Mouse (Mus musculus) erythroblast, embryonic 14.5 days (primary cell): ENCODE measurements around the gene Mtrr. TPM values are rescaled to one million over a fixed set of nuclear protein-coding genes. Genes with fewer than 3 reads are reported as not detected.
A peak's percentile ranks its signal among the peaks of the same experiment; 100 is the strongest.

Experiments used
- H3K27me3 ChIP-seq: 2 replicates; pipeline ENCODE4 v1.6.1; 2012; ENCODE audit warnings: inconsistent platforms; ENCODE audit not compliant: control insufficient read depth
- H3K36me3 ChIP-seq: 2 replicates; pipeline ENCODE4 v1.6.1; 2012; ENCODE audit warnings: mild to moderate bottlenecking, inconsistent platforms; ENCODE audit not compliant: control insufficient read depth
- H3K4me1 ChIP-seq: 2 replicates; pipeline ENCODE4 v1.6.1; 2012; ENCODE audit warnings: inconsistent platforms; ENCODE audit not compliant: control insufficient read depth
- H3K4me3 ChIP-seq: replicated peaks from 2 replicates; pipeline ENCODE3; 2012; ENCODE audit warnings: moderate library complexity, mild to moderate bottlenecking, inconsistent platforms
- H3K9me3 ChIP-seq: 2 replicates; pipeline ENCODE4 v1.6.1; 2012; ENCODE audit warnings: low read length, inconsistent platforms, mixed read lengths; ENCODE audit not compliant: control insufficient read depth
- GATA1 ChIP-seq: IDR thresholded peaks from 2 replicates; pipeline ENCODE4 v1.6.1; 2012; ENCODE audit warnings: low read length, inconsistent platforms, mixed read lengths
- TAL1 ChIP-seq: IDR thresholded peaks from 3 replicates; pipeline ENCODE4 v1.6.1; 2012; ENCODE audit warnings: low read length, inconsistent platforms, mixed read lengths
- polyA plus RNA-seq: library from polyadenylated mRNA; stranded (reverse); fragments of >175 nt; gene quantifications from 2 replicates; pipeline ENCODE4 v1.2.3, GENCODE M21; 2012

The Mtrr gene
- polyA plus RNA-seq = 0.82 and 1.0 TPM in 2 replicates

- no peak for TF ChIP-seq TAL1
- no peak for TF ChIP-seq GATA1
- Histone ChIP-seq H3K9me3 (no peaks in the 10 kb centered on the region), H3K36me3 (peaks cover 61% of the 10 kb centered on the region), H3K27me3 (no peaks in the 10 kb centered on the region), H3K4me1 (peaks cover 30% of the 10 kb centered on the region), H3K4me3 (peak within 1 kb of the TSS; percentile 80)
Measured at GRCm38 (mm10) chr13:68581747-68582516, at the start of gene Mtrr, which contains the start of gene Fastkd3. TSS of gene Mtrr (minus strand) at chr13:68582149. TSS of gene Fastkd3 (plus strand) at chr13:68582234.

- Histone ChIP-seq H3K27me3 (no peaks in the 10 kb centered on the region), H3K36me3 (no peaks in the 10 kb centered on the region), H3K9me3 (peaks cover 35% of the 10 kb centered on the region), H3K4me3 (no peak overlapping the region), H3K4me1 (no peaks in the 10 kb centered on the region)
- TF ChIP-seq TAL1 (no peak), GATA1 (no peak)
Measured at GRCm38 (mm10) chr13:68627041-68627440, 45.1 kb upstream of the Mtrr start.

GRCm38 (mm10) chr13:68622792-68623191 is 40.8 kb upstream of the Mtrr start:
- peaks cover 8% of the 10 kb centered on the region for H3K9me3 ChIP-seq
- no peak overlapping the region for H3K4me3 ChIP-seq
- no peaks in the 10 kb centered on the region for H3K36me3 ChIP-seq
- TF ChIP-seq GATA1 (no peak), TAL1 (no peak)
- no peaks in the 10 kb centered on the region for H3K4me1 ChIP-seq
- no peaks in the 10 kb centered on the region for H3K27me3 ChIP-seq

- no peak for TF ChIP-seq GATA1
- TF ChIP-seq TAL1 = no peak
- H3K36me3 ChIP-seq = no peaks in the 10 kb centered on the region
- no peaks in the 10 kb centered on the region for H3K27me3 ChIP-seq
- H3K4me3 ChIP-seq = no peak overlapping the region
- H3K4me1 ChIP-seq = peaks cover 4% of the 10 kb centered on the region
- no peaks in the 10 kb centered on the region for H3K9me3 ChIP-seq
Measured at GRCm38 (mm10) chr13:68607652-68608405, 25.9 kb upstream of the Mtrr start.

GRCm38 (mm10) chr13:68605689-68606126 is 23.8 kb upstream of the Mtrr start:
- H3K4me1 ChIP-seq = peaks cover 4% of the 10 kb centered on the region
- no peak overlapping the region for H3K4me3 ChIP-seq
- no peaks in the 10 kb centered on the region for H3K27me3 ChIP-seq
- H3K36me3 ChIP-seq = no peaks in the 10 kb centered on the region
- TF ChIP-seq GATA1 (no peak), TAL1 (no peak)
- no peaks in the 10 kb centered on the region for H3K9me3 ChIP-seq

- TF ChIP-seq TAL1 (no peak), GATA1 (no peak)
- Histone ChIP-seq H3K9me3 (no peaks in the 10 kb centered on the region), H3K27me3 (no peaks in the 10 kb centered on the region), H3K4me3 (no peak overlapping the region), H3K36me3 (no peaks in the 10 kb centered on the region), H3K4me1 (peaks cover 9% of the 10 kb centered on the region)
Measured at GRCm38 (mm10) chr13:68603085-68603484, 21.1 kb upstream of the Mtrr start.

GRCm38 (mm10) chr13:68601184-68601583 is 19.2 kb upstream of the Mtrr start:
- H3K36me3 ChIP-seq = no peaks in the 10 kb centered on the region
- H3K9me3 ChIP-seq = no peaks in the 10 kb centered on the region
- H3K4me1 ChIP-seq = peaks cover 19% of the 10 kb centered on the region
- H3K27me3 ChIP-seq = peaks cover 4% of the 10 kb centered on the region; the same call in 1 of the 2 replicates
- no peak overlapping the region for H3K4me3 ChIP-seq
- no peak for TF ChIP-seq GATA1
- no peak for TF ChIP-seq TAL1

- Histone ChIP-seq H3K4me3 (no peak overlapping the region), H3K36me3 (no peaks in the 10 kb centered on the region), H3K4me1 (peaks cover 15% of the 10 kb centered on the region), H3K9me3 (no peaks in the 10 kb centered on the region), H3K27me3 (peaks cover 4% of the 10 kb centered on the region; the same call in 1 of the 2 replicates)
- TF ChIP-seq TAL1 = no peak
- TF ChIP-seq GATA1 = no peak
Measured at GRCm38 (mm10) chr13:68598953-68599352, 17.0 kb upstream of the Mtrr start.

GRCm38 (mm10) chr13:68597667-68598066 is 15.7 kb upstream of the Mtrr start:
- no peak overlapping the region for H3K4me3 ChIP-seq
- peaks cover 3% of the 10 kb centered on the region for H3K36me3 ChIP-seq
- peaks cover 15% of the 10 kb centered on the region for H3K4me1 ChIP-seq
- TF ChIP-seq TAL1 (no peak), GATA1 (no peak)
- H3K27me3 ChIP-seq = peaks cover 4% of the 10 kb centered on the region; the same call in 1 of the 2 replicates
- H3K9me3 ChIP-seq = no peaks in the 10 kb centered on the region
